Mouse (Mus musculus) adipocyte (in vitro differentiated cells): Measurements from ENCODE around the gene Prim2.

ENCODE experiments used
- DNase-seq: peaks from one replicate; pipeline ENCODE4 v3.0.0-alpha.2; 2016; ENCODE audit warnings: low spot score

The Prim2 gene

GRCm38 (mm10) chr1:33604087-33604699 lies 65.4 kb downstream of the Prim2 start:
- DNase-seq, result no peak

- no peak for DNase-seq
These were observed 69.9 kb downstream of the Prim2 start for GRCm38 (mm10) chr1:33599698-33600097.

- no peak for DNase-seq
These were observed 70.5 kb downstream of the Prim2 start for GRCm38 (mm10) chr1:33599019-33599667.

GRCm38 (mm10) chr1:33597043-33597442 lies 72.6 kb downstream of the Prim2 start:
- no peak for DNase-seq

GRCm38 (mm10) chr1:33595936-33596335 lies 73.7 kb downstream of the Prim2 start:
- DNase-seq, result no peak

GRCm38 (mm10) chr1:33594966-33595365 lies 74.6 kb downstream of the Prim2 start:
- DNase-seq, result no peak

- peak; percentile 5 for DNase-seq
These were observed 75.7 kb downstream of the Prim2 start for GRCm38 (mm10) chr1:33593718-33594388.

- DNase-seq, result no peak
These were observed 77.5 kb downstream of the Prim2 start for GRCm38 (mm10) chr1:33591997-33592608.

- DNase-seq, result no peak
These were observed 78.8 kb downstream of the Prim2 start for GRCm38 (mm10) chr1:33590556-33591411.

- DNase-seq, result no peak
These were observed 80.1 kb downstream of the Prim2 start for GRCm38 (mm10) chr1:33589531-33589930.

GRCm38 (mm10) chr1:33588557-33588956 lies 81.0 kb downstream of the Prim2 start:
- DNase-seq, result no peak

- no peak for DNase-seq
These were observed 85.0 kb downstream of the Prim2 start for GRCm38 (mm10) chr1:33584590-33584978.

- no peak for DNase-seq
These were observed 85.6 kb downstream of the Prim2 start for GRCm38 (mm10) chr1:33583817-33584589.

GRCm38 (mm10) chr1:33578593-33578992 lies 91.0 kb downstream of the Prim2 start:
- DNase-seq, result no peak

- DNase-seq, result no peak
These were observed 95.1 kb downstream of the Prim2 start for GRCm38 (mm10) chr1:33574459-33574858.

GRCm38 (mm10) chr1:33565764-33566401 lies 103.7 kb downstream of the Prim2 start:
- DNase-seq, result no peak

GRCm38 (mm10) chr1:33564032-33564431 lies 105.6 kb downstream of the Prim2 start:
- no peak for DNase-seq

- no peak for DNase-seq
These were observed 106.0 kb downstream of the Prim2 start for GRCm38 (mm10) chr1:33563611-33564010.

GRCm38 (mm10) chr1:33556638-33557037 lies 113.0 kb downstream of the Prim2 start:
- no peak for DNase-seq

GRCm38 (mm10) chr1:33555626-33556025 lies 114.0 kb downstream of the Prim2 start:
- no peak for DNase-seq

GRCm38 (mm10) chr1:33551350-33551749 lies 118.2 kb downstream of the Prim2 start:
- DNase-seq, result no peak
